Mouse (Mus musculus) liver, embryonic 13.5 days (tissue): ENCODE results near the gene Gmnn. TPM values are rescaled to one million over a fixed set of nuclear protein-coding genes. Genes with fewer than 3 reads are reported as not detected.

Experiments
- ATAC-seq: fragments of 200-750 bp; cut with Nextera tagmentation; 2 replicates; pipeline ENCODE4 v1.8.0; 2017; ENCODE audit warnings: low read depth, mild to moderate bottlenecking, moderate number of reproducible peaks, moderate library complexity
- DNase-seq: peaks from one replicate; pipeline ENCODE4 v3.0.0; 2022
- H3K27ac ChIP-seq: fragments of 300-500 bp; sonication (generic); 2 replicates; pipeline ENCODE4 v1.5.1; 2015; ENCODE audit warnings: moderate library complexity, mild to moderate bottlenecking, inconsistent platforms
- H3K27me3 ChIP-seq: fragments of 300-500 bp; sonication (generic); 2 replicates; pipeline ENCODE4 v1.6.1; 2015; ENCODE audit warnings: mild to moderate bottlenecking, inconsistent platforms
- H3K36me3 ChIP-seq: fragments of 300-500 bp; sonication (generic); 2 replicates; pipeline ENCODE4 v1.6.1; 2015; ENCODE audit warnings: mild to moderate bottlenecking, inconsistent platforms
- H3K4me1 ChIP-seq: fragments of 300-500 bp; sonication (generic); replicated peaks from 2 replicates; pipeline ENCODE4 v1.6.1; 2015; ENCODE audit warnings: inconsistent platforms
- H3K4me2 ChIP-seq: fragments of 300-500 bp; sonication (generic); 2 replicates; pipeline ENCODE4 v1.6.1; 2015; ENCODE audit warnings: inconsistent platforms, mild to moderate bottlenecking, moderate library complexity
- H3K4me3 ChIP-seq: fragments of 300-500 bp; sonication (generic); replicated peaks from 2 replicates; pipeline ENCODE4 v1.5.1; 2015; ENCODE audit warnings: mild to moderate bottlenecking, inconsistent platforms
- H3K9ac ChIP-seq: fragments of 300-500 bp; sonication (generic); 2 replicates; pipeline ENCODE4 v1.6.1; 2015; ENCODE audit warnings: mild to moderate bottlenecking, inconsistent platforms
- H3K9me3 ChIP-seq: fragments of 300-500 bp; sonication (generic); replicated peaks from 2 replicates; pipeline ENCODE4 v1.6.1; 2016; ENCODE audit warnings: inconsistent platforms
- WGBS: fragments of 180-500 bp; shearing (Covaris S2); methylation state at CpG from one replicate; pipeline ENCODE4 v1.1.7; 2015; ENCODE audit not compliant: insufficient replicate concordance; 5-methylcytosine and 5-hydroxymethylcytosine counted together
- polyA plus RNA-seq: library from polyadenylated mRNA; unstranded; fragments of >200 nt; fragmentation: Nextera tagmentation; extraction: Ambion mirVana; gene quantifications from 2 replicates; pipeline ENCODE4 v1.2.1, GENCODE M21; 2015

The Gmnn gene
- polyA plus RNA-seq, 1 experiment from 2014 or later = 154 TPM

- no peaks in the 10 kb centered on the region for H3K36me3 ChIP-seq
- H3K4me2 ChIP-seq = no peak overlapping the region
- H3K27me3 ChIP-seq = no peaks in the 10 kb centered on the region
- ATAC-seq (no peak), DNase-seq (no peak)
- H3K4me1 ChIP-seq = no peaks in the 10 kb centered on the region
- H3K9ac ChIP-seq = no peak overlapping the region
- H3K9me3 ChIP-seq = no peaks in the 10 kb centered on the region
- no peak overlapping the region for H3K4me3 ChIP-seq
- 77% methylated on average over 5 of the region's 5 CpGs for WGBS
- no peak overlapping the region for H3K27ac ChIP-seq
These were observed 59.6 kb downstream of the Gmnn start for GRCm38 (mm10) chr13:24702128-24702527.

Other genes starting within 250 kb of the Gmnn start
- gene Ripor2, start 179.7 kb downstream of the Gmnn start, polyA plus RNA-seq = 3.9 and 4.9 TPM in 2 replicates
- gene Armh2, start 20.7 kb downstream of the Gmnn start, polyA plus RNA-seq = not detected in 2 replicates
- gene BC005537, start 39.7 kb upstream of the Gmnn start, polyA plus RNA-seq = 9.5 and 9.6 TPM in 2 replicates
- 66.4 and 68.0 TPM in 2 replicates for gene Acot13, start 69.6 kb upstream of the Gmnn start, polyA plus RNA-seq
- gene Tdp2, start 69.8 kb upstream of the Gmnn start, polyA plus RNA-seq = 29.4 and 36.7 TPM in 2 replicates
- gene D130043K22Rik, start 83.2 kb upstream of the Gmnn start, polyA plus RNA-seq = 0.13 and 0.16 TPM in 2 replicates
- 2.5 and 3.0 TPM in 2 replicates for gene Aldh5a1, start 175.7 kb upstream of the Gmnn start, polyA plus RNA-seq
- gene Gpld1, start 181.2 kb upstream of the Gmnn start, polyA plus RNA-seq = 2.8 and 3.4 TPM in 2 replicates